Mouse (Mus musculus): ENCODE measurements around the gene Cntn5. TPM values are rescaled to one million over a fixed set of nuclear protein-coding genes. Genes with fewer than 3 reads are reported as not detected.

Cntn5 gene
- polyA plus RNA-seq, 1 experiment: not detected

DNA sequence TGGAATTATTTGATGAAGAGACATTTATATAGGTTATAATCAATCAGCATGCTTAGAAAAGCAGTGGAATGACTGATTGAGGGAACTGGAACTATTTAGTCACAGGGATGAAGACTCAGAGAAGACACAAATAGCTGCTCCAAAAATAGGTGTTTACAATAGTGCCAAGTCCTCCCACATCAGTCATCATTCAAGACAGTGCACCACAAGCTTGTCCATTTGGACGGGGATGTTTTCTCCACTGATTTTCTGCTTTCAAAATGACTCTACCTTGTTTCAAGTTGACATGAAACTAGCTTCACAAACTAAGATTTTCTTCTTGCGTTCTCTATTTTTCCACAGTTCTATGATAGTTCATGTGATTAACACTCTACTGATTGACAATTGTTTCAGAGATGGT, 172.7 kb downstream of the Cntn5 start:
- H3K4me3 ChIP-seq (replicated peaks): no peak overlapping the region
- TF ChIP-seq GATA1 (IDR thresholded peaks at IDR 0.05; ENCODE audit: borderline replicate concordance, low read length): no peak
- no peak for TF ChIP-seq FLI1 (IDR thresholded peaks at IDR 0.05; ENCODE audit: low read length)
- no peaks in the 10 kb centered on the region for H3K27me3 ChIP-seq (replicated peaks)
- H3K4me1 ChIP-seq: no peaks in the 10 kb centered on the region
- no peaks in the 10 kb centered on the region for H3K9me3 ChIP-seq
- no peaks in the 10 kb centered on the region for H3K36me3 ChIP-seq (replicated peaks; ENCODE audit: low read length)

DNA sequence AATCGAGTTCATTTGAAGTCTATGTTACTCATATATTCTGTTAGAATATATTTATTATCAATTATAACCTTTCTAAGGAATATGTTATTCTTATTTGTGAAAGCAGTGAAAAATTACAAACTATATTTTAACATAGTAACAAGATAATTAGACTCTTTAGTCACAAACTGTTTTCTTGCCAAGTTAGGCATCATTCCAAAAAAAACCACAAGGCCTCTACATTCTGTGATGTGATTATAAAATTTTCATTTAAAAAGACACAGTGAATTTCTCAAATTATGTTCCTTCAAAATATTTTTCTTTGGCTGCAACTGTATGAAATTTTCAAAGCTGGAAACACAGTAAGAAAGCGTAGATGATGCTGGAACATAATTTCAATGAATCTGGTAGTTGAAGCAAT, 180.4 kb downstream of the Cntn5 start:
- Histone ChIP-seq H3K9me3 (no peaks in the 10 kb centered on the region), H3K27me3 (replicated peaks) (no peaks in the 10 kb centered on the region), H3K4me3 (replicated peaks) (no peak overlapping the region), H3K4me1 (no peaks in the 10 kb centered on the region), H3K36me3 (replicated peaks; ENCODE audit: low read length) (no peaks in the 10 kb centered on the region)
- TF ChIP-seq GATA1 (IDR thresholded peaks at IDR 0.05; ENCODE audit: borderline replicate concordance, low read length) (no peak), FLI1 (IDR thresholded peaks at IDR 0.05; ENCODE audit: low read length) (no peak)

DNA sequence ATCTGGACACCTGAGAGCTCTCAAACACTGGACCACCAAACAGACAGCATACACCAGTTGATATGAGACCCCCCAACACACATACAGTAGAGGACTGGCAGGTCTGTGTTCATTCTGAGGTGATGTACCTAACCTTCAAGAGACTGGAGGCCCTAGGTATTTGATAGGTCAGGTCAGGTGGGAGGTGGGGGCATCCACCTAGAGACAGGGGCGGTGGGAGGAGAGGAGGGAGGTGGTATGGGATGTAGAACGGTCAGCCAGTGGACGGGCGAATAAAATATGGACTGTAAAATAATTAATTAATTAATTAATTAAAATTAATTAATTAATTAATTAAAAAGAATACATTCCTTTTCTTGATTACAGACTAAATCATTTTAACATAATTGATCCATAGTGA, 182.5 kb downstream of the Cntn5 start:
- TF ChIP-seq GATA1 (IDR thresholded peaks at IDR 0.05; ENCODE audit: borderline replicate concordance, low read length) (no peak), FLI1 (IDR thresholded peaks at IDR 0.05; ENCODE audit: low read length) (no peak)
- Histone ChIP-seq H3K4me1 (no peaks in the 10 kb centered on the region), H3K36me3 (replicated peaks; ENCODE audit: low read length) (no peaks in the 10 kb centered on the region), H3K4me3 (replicated peaks) (no peak overlapping the region), H3K9me3 (no peaks in the 10 kb centered on the region), H3K27me3 (replicated peaks) (no peaks in the 10 kb centered on the region)

DNA sequence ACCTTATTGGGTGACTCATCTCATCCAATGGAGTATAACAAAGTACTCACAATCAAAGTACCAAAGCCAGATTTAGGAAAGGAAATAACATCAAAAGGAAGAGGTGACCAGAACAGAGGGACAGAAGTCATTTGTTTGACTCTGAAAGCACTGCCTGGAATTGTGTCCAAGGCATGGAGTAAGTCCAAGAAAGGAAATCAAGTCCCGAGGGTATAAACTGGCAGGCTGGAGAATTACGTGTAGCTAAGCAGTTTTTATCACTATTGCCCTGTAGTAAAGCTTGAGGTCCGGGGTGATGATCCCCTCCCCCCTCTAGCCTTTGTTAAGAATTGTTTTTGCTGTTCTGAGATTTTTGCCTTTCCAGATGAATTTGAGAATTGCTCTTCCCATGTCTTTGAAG, 185.6 kb downstream of the Cntn5 start:
- Histone ChIP-seq H3K36me3 (replicated peaks; ENCODE audit: low read length) (no peaks in the 10 kb centered on the region), H3K4me3 (replicated peaks) (no peak overlapping the region), H3K4me1 (no peaks in the 10 kb centered on the region), H3K27me3 (replicated peaks) (no peaks in the 10 kb centered on the region), H3K9me3 (no peaks in the 10 kb centered on the region)
- TF ChIP-seq FLI1 (IDR thresholded peaks at IDR 0.05; ENCODE audit: low read length) (no peak), GATA1 (IDR thresholded peaks at IDR 0.05; ENCODE audit: borderline replicate concordance, low read length) (no peak)

DNA sequence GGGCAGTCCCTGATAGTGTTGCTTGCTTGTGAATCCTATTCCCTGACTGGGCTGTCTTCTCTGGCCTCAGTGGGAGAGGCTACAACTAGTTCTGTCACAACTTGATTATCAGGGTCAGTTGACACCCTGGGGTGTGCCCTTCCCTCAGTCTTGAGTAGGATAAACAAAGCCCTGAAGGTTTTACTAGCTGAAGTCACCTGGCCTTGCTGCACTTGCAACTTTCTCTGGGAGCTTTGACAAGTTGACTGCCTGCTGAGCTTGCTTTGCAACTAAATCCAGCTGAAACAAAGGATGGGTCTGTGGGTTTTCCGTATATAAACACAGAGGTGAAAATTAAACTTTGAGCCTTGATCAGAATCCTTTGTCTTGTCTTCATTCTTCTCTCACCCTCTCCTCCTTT, 190.9 kb downstream of the Cntn5 start:
- Histone ChIP-seq H3K4me1 (no peaks in the 10 kb centered on the region), H3K9me3 (no peaks in the 10 kb centered on the region), H3K4me3 (replicated peaks) (no peak overlapping the region), H3K27me3 (replicated peaks) (no peaks in the 10 kb centered on the region), H3K36me3 (replicated peaks; ENCODE audit: low read length) (no peaks in the 10 kb centered on the region)
- TF ChIP-seq GATA1 (IDR thresholded peaks at IDR 0.05; ENCODE audit: borderline replicate concordance, low read length) (no peak), FLI1 (IDR thresholded peaks at IDR 0.05; ENCODE audit: low read length) (no peak)

DNA sequence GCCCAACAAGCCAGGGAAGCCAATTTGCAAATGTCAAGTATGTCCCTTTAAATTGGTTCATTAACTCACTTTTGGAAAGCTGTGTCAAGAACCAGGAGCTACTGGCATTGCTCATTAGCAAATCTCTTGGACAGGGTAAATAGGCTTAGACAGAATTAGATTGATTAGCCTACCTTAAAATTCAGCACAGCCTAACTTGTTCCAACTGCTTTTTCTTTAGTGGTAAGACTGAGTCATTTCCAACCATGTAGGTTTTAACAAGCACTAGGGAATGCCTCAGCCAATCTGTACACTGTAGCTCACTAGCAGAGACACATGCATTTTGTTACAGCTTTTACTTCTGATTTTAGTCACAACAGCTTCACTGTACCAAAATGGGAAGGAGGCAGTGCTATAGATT, 222.9 kb downstream of the Cntn5 start:
- TF ChIP-seq FLI1 (IDR thresholded peaks at IDR 0.05; ENCODE audit: low read length): no peak
- TF ChIP-seq GATA1 (IDR thresholded peaks at IDR 0.05; ENCODE audit: borderline replicate concordance, low read length): no peak
- Histone ChIP-seq H3K36me3 (replicated peaks; ENCODE audit: low read length) (no peaks in the 10 kb centered on the region), H3K4me3 (replicated peaks) (no peak overlapping the region), H3K4me1 (no peaks in the 10 kb centered on the region), H3K27me3 (replicated peaks) (no peaks in the 10 kb centered on the region), H3K9me3 (no peaks in the 10 kb centered on the region)

DNA sequence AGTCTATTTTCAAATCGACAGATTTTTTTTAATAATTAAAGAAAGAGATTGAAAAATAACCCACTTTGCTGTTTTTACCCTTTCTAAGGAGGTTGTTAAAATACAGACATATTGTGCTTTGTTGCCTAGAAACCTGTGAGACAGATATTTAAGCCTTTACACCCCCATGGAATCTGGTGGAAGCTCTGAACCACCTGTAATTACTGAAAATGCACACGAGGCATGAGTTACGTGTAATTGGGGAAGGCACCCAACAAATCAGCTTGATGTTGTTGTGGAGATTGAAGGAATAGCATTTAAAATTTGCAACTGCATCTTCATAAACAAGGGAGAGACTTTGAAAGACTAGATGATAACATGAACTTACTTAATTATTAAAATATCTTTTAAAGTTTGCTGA, 223.4 kb downstream of the Cntn5 start:
- Histone ChIP-seq H3K4me3 (replicated peaks) (no peak overlapping the region), H3K9me3 (no peaks in the 10 kb centered on the region), H3K27me3 (replicated peaks) (no peaks in the 10 kb centered on the region), H3K36me3 (replicated peaks; ENCODE audit: low read length) (no peaks in the 10 kb centered on the region), H3K4me1 (no peaks in the 10 kb centered on the region)
- TF ChIP-seq FLI1 (IDR thresholded peaks at IDR 0.05; ENCODE audit: low read length) (no peak), GATA1 (IDR thresholded peaks at IDR 0.05; ENCODE audit: borderline replicate concordance, low read length) (no peak)

DNA sequence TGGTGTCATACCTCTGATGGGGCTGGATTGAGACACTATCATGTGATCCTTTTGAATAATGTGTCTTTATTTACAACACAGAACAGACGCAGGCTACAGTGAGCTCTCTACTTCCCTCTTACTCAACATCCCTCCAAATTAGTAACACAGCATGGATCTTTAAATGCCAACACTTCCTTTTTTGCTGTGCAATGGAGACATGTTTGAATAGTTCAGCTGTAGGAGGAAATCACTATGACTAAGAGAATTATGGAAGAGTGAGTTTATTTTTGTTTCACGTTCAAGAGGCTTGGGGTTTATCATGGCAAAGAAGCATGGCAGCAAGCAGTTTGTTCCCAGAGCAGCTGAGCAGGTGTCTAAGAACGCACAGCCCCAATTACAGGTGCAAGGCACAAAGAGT, 235.9 kb downstream of the Cntn5 start:
- Histone ChIP-seq H3K4me1 (no peaks in the 10 kb centered on the region), H3K9me3 (no peaks in the 10 kb centered on the region), H3K36me3 (replicated peaks; ENCODE audit: low read length) (no peaks in the 10 kb centered on the region), H3K4me3 (replicated peaks) (no peak overlapping the region), H3K27me3 (replicated peaks) (no peaks in the 10 kb centered on the region)
- TF ChIP-seq FLI1 (IDR thresholded peaks at IDR 0.05; ENCODE audit: low read length) (no peak), GATA1 (IDR thresholded peaks at IDR 0.05; ENCODE audit: borderline replicate concordance, low read length) (no peak)

DNA sequence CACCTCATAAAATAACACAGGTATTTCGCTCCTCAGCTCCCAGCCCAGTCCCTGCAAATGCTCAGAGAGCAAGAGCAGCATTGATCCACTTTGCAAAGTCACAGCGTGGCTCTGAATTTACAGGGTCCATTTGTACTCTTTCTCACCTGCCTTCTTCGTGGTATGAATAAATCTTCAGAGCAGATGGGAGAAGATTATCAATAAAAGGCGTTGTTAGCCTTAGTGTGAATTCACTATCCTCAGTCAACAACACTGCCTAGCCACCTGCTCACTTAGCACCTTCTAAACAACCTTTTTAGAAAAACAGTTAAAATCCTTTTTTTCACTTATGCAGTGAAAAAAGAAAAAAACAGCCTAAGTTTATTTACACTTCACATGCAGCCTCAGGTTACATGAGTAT, 237.1 kb downstream of the Cntn5 start:
- H3K9me3 ChIP-seq: no peaks in the 10 kb centered on the region
- H3K27me3 ChIP-seq (replicated peaks): no peaks in the 10 kb centered on the region
- H3K4me1 ChIP-seq: no peaks in the 10 kb centered on the region
- H3K4me3 ChIP-seq (replicated peaks): no peak overlapping the region
- no peak for TF ChIP-seq FLI1 (IDR thresholded peaks at IDR 0.05; ENCODE audit: low read length)
- no peak for TF ChIP-seq GATA1 (IDR thresholded peaks at IDR 0.05; ENCODE audit: borderline replicate concordance, low read length)
- no peaks in the 10 kb centered on the region for H3K36me3 ChIP-seq (replicated peaks; ENCODE audit: low read length)

DNA sequence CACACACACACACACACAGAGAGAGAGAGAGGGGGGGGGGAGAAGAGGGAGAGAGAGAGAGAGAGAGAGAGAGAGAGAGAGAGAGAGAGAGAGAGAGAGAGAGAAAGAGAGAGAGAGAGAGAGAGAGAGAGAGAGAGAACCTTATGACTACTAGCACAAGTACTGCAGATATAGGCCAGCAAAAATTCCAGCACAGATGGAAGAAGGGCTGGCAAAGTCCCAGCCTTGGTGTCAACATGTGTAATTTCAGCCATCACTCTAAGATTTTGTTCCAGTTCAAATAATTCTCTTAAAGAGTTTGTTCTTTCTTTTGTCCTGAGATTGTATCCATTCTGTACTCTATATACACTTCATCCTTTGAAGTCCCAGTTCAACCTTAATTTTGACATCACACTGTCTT, 238.8 kb downstream of the Cntn5 start:
- no peak overlapping the region for H3K4me3 ChIP-seq (replicated peaks)
- H3K27me3 ChIP-seq (replicated peaks): no peaks in the 10 kb centered on the region
- no peaks in the 10 kb centered on the region for H3K9me3 ChIP-seq
- H3K36me3 ChIP-seq (replicated peaks; ENCODE audit: low read length): no peaks in the 10 kb centered on the region
- TF ChIP-seq GATA1 (IDR thresholded peaks at IDR 0.05; ENCODE audit: borderline replicate concordance, low read length) (no peak), FLI1 (IDR thresholded peaks at IDR 0.05; ENCODE audit: low read length) (no peak)
- no peaks in the 10 kb centered on the region for H3K4me1 ChIP-seq

DNA sequence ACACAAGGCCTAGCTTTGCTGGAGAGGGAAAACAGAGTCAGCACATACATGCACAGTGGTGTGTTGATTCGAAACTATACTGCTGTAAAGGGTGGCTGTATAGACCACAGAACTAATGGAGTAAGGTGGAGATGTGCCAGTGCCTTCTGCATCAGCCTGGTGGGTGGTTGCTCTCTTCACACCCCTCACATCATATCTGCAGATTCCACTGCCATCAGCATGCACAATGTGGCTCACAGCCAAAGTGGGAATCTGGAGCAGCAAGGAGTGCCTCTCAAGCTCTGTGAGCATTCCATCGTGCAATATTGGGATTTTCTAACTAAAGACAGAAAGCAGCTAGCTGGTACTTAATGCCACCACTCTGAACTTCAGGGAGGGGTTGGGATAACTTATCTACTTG, 241.5 kb downstream of the Cntn5 start:
- Histone ChIP-seq H3K4me1 (no peaks in the 10 kb centered on the region), H3K36me3 (replicated peaks; ENCODE audit: low read length) (no peaks in the 10 kb centered on the region), H3K4me3 (replicated peaks) (no peak overlapping the region), H3K9me3 (no peaks in the 10 kb centered on the region), H3K27me3 (replicated peaks) (no peaks in the 10 kb centered on the region)
- no peak for TF ChIP-seq GATA1 (IDR thresholded peaks at IDR 0.05; ENCODE audit: borderline replicate concordance, low read length)
